Mouse (Mus musculus) hindbrain, embryonic 11.5 days (tissue): ENCODE measurements at regions not wholly inside any gene's neighbourhood (a gene's known extent, or its start where the extent isn't known, plus 50 kb on each side); places are given as distances from the start of the nearest gene placed in this dataset.
A peak's percentile ranks its signal among the peaks of the same experiment; 100 is the strongest.

Source experiments
- ATAC-seq: fragments of 200-750 bp; cut with Nextera tagmentation; 2 replicates; pipeline ENCODE4 v1.8.0; 2017; ENCODE audit warnings: mild to moderate bottlenecking, moderate TSS enrichment, moderate library complexity; ENCODE audit not compliant: low FRiP score
- DNase-seq: peaks from one replicate; pipeline ENCODE4 v3.0.0-alpha.2; 2015; ENCODE audit warnings: low spot score
- H3K27ac ChIP-seq: fragments of 300-500 bp; sonication (generic); 2 replicates; pipeline ENCODE4 v1.5.1; 2014; ENCODE audit warnings: mild to moderate bottlenecking, low read depth, low read length
- H3K27me3 ChIP-seq: fragments of 300-500 bp; sonication (generic); 2 replicates; pipeline ENCODE4 v1.6.1; 2014; ENCODE audit warnings: mild to moderate bottlenecking, low read length, moderate library complexity, mixed read lengths; ENCODE audit not compliant: control insufficient read depth, insufficient read depth
- H3K36me3 ChIP-seq: fragments of 300-500 bp; sonication (generic); 2 replicates; pipeline ENCODE4 v1.6.1; 2014; ENCODE audit warnings: mild to moderate bottlenecking, low read length, moderate library complexity, mixed read lengths; ENCODE audit not compliant: control insufficient read depth, insufficient read depth
- H3K4me1 ChIP-seq: fragments of 300-500 bp; sonication (generic); replicated peaks from 2 replicates; pipeline ENCODE4 v1.6.1; 2014; ENCODE audit warnings: low read length, mixed read lengths; ENCODE audit not compliant: control insufficient read depth, insufficient read depth
- H3K4me2 ChIP-seq: fragments of 300-500 bp; sonication (generic); replicated peaks from 2 replicates; pipeline ENCODE4 v1.6.1; 2014; ENCODE audit warnings: mild to moderate bottlenecking, low read depth, low read length
- H3K4me3 ChIP-seq: fragments of 300-500 bp; sonication (generic); 2 replicates; pipeline ENCODE4 v1.5.1; 2014; ENCODE audit warnings: low read depth, low read length
- H3K9ac ChIP-seq: fragments of 300-500 bp; sonication (generic); 2 replicates; pipeline ENCODE4 v1.6.1; 2014; ENCODE audit warnings: low read depth, low read length
- H3K9me3 ChIP-seq: fragments of 300-500 bp; sonication (generic); 2 replicates; pipeline ENCODE4 v1.6.1; 2016; ENCODE audit warnings: low read length; ENCODE audit not compliant: control insufficient read depth
- WGBS: fragments of 180-500 bp; shearing (Covaris S2); extraction: QIAGEN DNeasy Blood & Tissue Kit; methylation state at CpG from one replicate; pipeline ENCODE4 v1.1.7; 2014; 5-methylcytosine and 5-hydroxymethylcytosine counted together

GRCm38 (mm10) chr7:70496541-70497154, 130.1 kb upstream of the Nr2f2 start:
- no peaks in the 10 kb centered on the region for H3K36me3 ChIP-seq
- H3K4me3 ChIP-seq: no peak overlapping the region
- no peaks in the 10 kb centered on the region for H3K4me1 ChIP-seq
- H3K4me2 ChIP-seq: no peak overlapping the region
- H3K9me3 ChIP-seq: no peaks in the 10 kb centered on the region
- DNase-seq: peak; percentile 17
- H3K9ac ChIP-seq: no peak overlapping the region
- H3K27ac ChIP-seq: no peak overlapping the region
- H3K27me3 ChIP-seq: no peaks in the 10 kb centered on the region
- ATAC-seq: no peak
- WGBS: 43% methylated on average over 8 of the region's 8 CpGs

- no peaks in the 10 kb centered on the region for H3K27me3 ChIP-seq
- ATAC-seq (no peak), DNase-seq (no peak)
- H3K9ac ChIP-seq: no peak overlapping the region
- no peak overlapping the region for H3K4me3 ChIP-seq
- no peaks in the 10 kb centered on the region for H3K9me3 ChIP-seq
- no peak overlapping the region for H3K27ac ChIP-seq
- no peaks in the 10 kb centered on the region for H3K4me1 ChIP-seq
- H3K4me2 ChIP-seq: no peak overlapping the region
- 83% methylated on average over 2 of the region's 2 CpGs for WGBS
- H3K36me3 ChIP-seq: no peaks in the 10 kb centered on the region
These were observed 117.7 kb upstream of the Nr2f2 start for GRCm38 (mm10) chr7:70484201-70484600.

GRCm38 (mm10) chr7:70483536-70483935, 117.0 kb upstream of the Nr2f2 start:
- H3K27ac ChIP-seq: no peak overlapping the region
- H3K4me2 ChIP-seq: no peak overlapping the region
- ATAC-seq (no peak), DNase-seq (no peak)
- H3K27me3 ChIP-seq: no peaks in the 10 kb centered on the region
- no peak overlapping the region for H3K4me3 ChIP-seq
- 92% methylated on average over 3 of the region's 3 CpGs for WGBS
- no peaks in the 10 kb centered on the region for H3K9me3 ChIP-seq
- H3K4me1 ChIP-seq: no peaks in the 10 kb centered on the region
- H3K36me3 ChIP-seq: no peaks in the 10 kb centered on the region
- H3K9ac ChIP-seq: no peak overlapping the region

GRCm38 (mm10) chr7:70481880-70482279, 115.3 kb upstream of the Nr2f2 start:
- DNase-seq: no peak
- Histone ChIP-seq H3K4me2 (no peak overlapping the region), H3K9me3 (no peaks in the 10 kb centered on the region), H3K36me3 (no peaks in the 10 kb centered on the region), H3K27me3 (no peaks in the 10 kb centered on the region), H3K9ac (no peak overlapping the region), H3K4me3 (no peak overlapping the region), H3K4me1 (no peaks in the 10 kb centered on the region), H3K27ac (no peak overlapping the region)
- no peak for ATAC-seq
- 82% methylated on average over 10 of the region's 10 CpGs for WGBS

GRCm38 (mm10) chr7:70472786-70473185, 106.3 kb upstream of the Nr2f2 start:
- ATAC-seq (no peak), DNase-seq (no peak)
- H3K4me3 ChIP-seq: no peak overlapping the region
- WGBS: 79% methylated on average over 4 of the region's 4 CpGs
- H3K4me2 ChIP-seq: no peak overlapping the region
- H3K36me3 ChIP-seq: no peaks in the 10 kb centered on the region
- no peaks in the 10 kb centered on the region for H3K27me3 ChIP-seq
- H3K27ac ChIP-seq: no peak overlapping the region
- no peaks in the 10 kb centered on the region for H3K4me1 ChIP-seq
- H3K9me3 ChIP-seq: no peaks in the 10 kb centered on the region
- no peak overlapping the region for H3K9ac ChIP-seq

- no peak for ATAC-seq
- no peaks in the 10 kb centered on the region for H3K9me3 ChIP-seq
- 95% methylated on average over 2 of the region's 2 CpGs for WGBS
These were observed 104.0 kb upstream of the Nr2f2 start for GRCm38 (mm10) chr7:70470557-70470956.

GRCm38 (mm10) chr7:70462131-70462530, 95.6 kb upstream of the Nr2f2 start:
- Histone ChIP-seq H3K9me3 (no peaks in the 10 kb centered on the region), H3K27me3 (no peaks in the 10 kb centered on the region), H3K27ac (no peak overlapping the region), H3K4me2 (no peak overlapping the region), H3K9ac (no peak overlapping the region), H3K4me3 (no peak overlapping the region), H3K4me1 (no peaks in the 10 kb centered on the region), H3K36me3 (no peaks in the 10 kb centered on the region)
- DNase-seq (no peak), ATAC-seq (no peak)
- 87% methylated on average over 4 of the region's 4 CpGs for WGBS

More at GRCm38 (mm10) chr7:70470557-70470956, 104.0 kb upstream of the Nr2f2 start:
- H3K36me3 ChIP-seq: no peaks in the 10 kb centered on the region
- H3K27ac ChIP-seq: no peak overlapping the region
- no peaks in the 10 kb centered on the region for H3K4me1 ChIP-seq
- no peak overlapping the region for H3K4me3 ChIP-seq
- H3K4me2 ChIP-seq: no peak overlapping the region
- no peak for DNase-seq
- H3K9ac ChIP-seq: no peak overlapping the region
- H3K27me3 ChIP-seq: no peaks in the 10 kb centered on the region

- H3K27ac ChIP-seq: no peak overlapping the region
- no peak overlapping the region for H3K9ac ChIP-seq
- H3K36me3 ChIP-seq: no peaks in the 10 kb centered on the region
- no peak overlapping the region for H3K4me3 ChIP-seq
- no peaks in the 10 kb centered on the region for H3K27me3 ChIP-seq
- no peaks in the 10 kb centered on the region for H3K4me1 ChIP-seq
- DNase-seq (no peak), ATAC-seq (no peak)
- 86% methylated on average over 1 of the region's 1 CpGs for WGBS
- H3K9me3 ChIP-seq: no peaks in the 10 kb centered on the region
- no peak overlapping the region for H3K4me2 ChIP-seq
These were observed 88.0 kb upstream of the Nr2f2 start for GRCm38 (mm10) chr7:70454525-70454924.

GRCm38 (mm10) chr7:70452816-70453215, 86.3 kb upstream of the Nr2f2 start:
- Histone ChIP-seq H3K27ac (no peak overlapping the region), H3K36me3 (no peaks in the 10 kb centered on the region), H3K4me1 (no peaks in the 10 kb centered on the region), H3K9me3 (no peaks in the 10 kb centered on the region), H3K4me3 (no peak overlapping the region), H3K4me2 (no peak overlapping the region), H3K9ac (no peak overlapping the region), H3K27me3 (no peaks in the 10 kb centered on the region)
- 65% methylated on average over 4 of the region's 4 CpGs for WGBS
- ATAC-seq: no peak
- no peak for DNase-seq
